Mouse (Mus musculus) MEL (cell line): ENCODE results near the gene Tesk1. TPM values are rescaled to one million over a fixed set of nuclear protein-coding genes. Genes with fewer than 3 reads are reported as not detected.

Source experiments
- DNase-seq: peaks from one replicate; pipeline ENCODE4 v3.0.0; 2011; ENCODE audit warnings: low read depth, low spot score
- H3K27ac ChIP-seq: 2 replicates; pipeline ENCODE4 v1.5.1; 2012; ENCODE audit warnings: low read depth, mild to moderate bottlenecking, control low read depth, low read length, moderate library complexity; ENCODE audit not compliant: control insufficient read depth
- H3K27me3 ChIP-seq, 2 experiments: fragments of 150-350 bp in 1 of 2; sonication (generic) in 1 of 2; 2 replicates each; pipeline ENCODE4 v1.6.1; 2012; ENCODE audit warnings: low read length in 2 of 2, mild to moderate bottlenecking in 2 of 2, improper control_type of control experiment in 1 of 2, moderate library complexity in 1 of 2; ENCODE audit not compliant: insufficient read depth in 2 of 2, control insufficient read depth in 1 of 2
- H3K36me3 ChIP-seq, 2 experiments: 2 replicates each; pipeline ENCODE4 v1.6.1; 2012 to 2014; ENCODE audit warnings: low read length in 2 of 2, improper control_type of control experiment in 1 of 2, inconsistent platforms in 1 of 2, mild to moderate bottlenecking in 1 of 2; ENCODE audit not compliant: insufficient read depth in 2 of 2, control insufficient read depth in 1 of 2
- H3K4me1 ChIP-seq, 2 experiments: fragments of 150-350 bp in 1 of 2; sonication (generic) in 1 of 2; 2 replicates each; pipeline ENCODE4 v1.6.1; 2012; ENCODE audit warnings: low read length in 2 of 2, improper control_type of control experiment in 1 of 2, mild to moderate bottlenecking in 1 of 2; ENCODE audit not compliant: insufficient read depth in 2 of 2, control insufficient read depth in 1 of 2
- H3K4me3 ChIP-seq, 2 experiments: fragments of 150-350 bp in 1 of 2; sonication (generic) in 1 of 2; 2 replicates each; pipeline ENCODE4 v1.5.1; 2012; ENCODE audit warnings: low read depth in 2 of 2, low read length in 2 of 2, mild to moderate bottlenecking in 2 of 2, moderate library complexity in 2 of 2, control low read depth in 1 of 2, improper control_type of control experiment in 1 of 2; ENCODE audit not compliant: control insufficient read depth in 1 of 2, insufficient read depth in 1 of 2
- H3K79me2 ChIP-seq: 2 replicates; pipeline ENCODE4 v1.6.1; 2012; ENCODE audit warnings: mild to moderate bottlenecking, low read length, moderate library complexity; ENCODE audit not compliant: control insufficient read depth, poor library complexity, insufficient read depth
- H3K9ac ChIP-seq: 2 replicates; pipeline ENCODE4 v1.6.1; 2012; ENCODE audit warnings: low read depth, mild to moderate bottlenecking, control low read depth, low read length, moderate library complexity; ENCODE audit not compliant: control insufficient read depth, poor library complexity, severe bottlenecking
- H3K9me3 ChIP-seq: fragments of 150-350 bp; sonication (generic); replicated peaks from 2 replicates; pipeline ENCODE4 v1.6.1; 2012; ENCODE audit warnings: mild to moderate bottlenecking, low read length, improper control_type of control experiment, moderate library complexity; ENCODE audit not compliant: insufficient read depth
- BHLHE40 ChIP-seq: IDR thresholded peaks from 2 replicates; pipeline ENCODE4 v1.6.1; 2012; ENCODE audit warnings: low read depth, mild to moderate bottlenecking, inconsistent platforms, low read length, improper control_type of control experiment, borderline replicate concordance
- E2F4 ChIP-seq: IDR thresholded peaks from 2 replicates; pipeline ENCODE4 v1.6.1; 2011; ENCODE audit warnings: low read depth, low read length, improper control_type of control experiment, borderline replicate concordance
- ELF1 ChIP-seq: IDR thresholded peaks from 2 replicates; pipeline ENCODE4 v1.6.1; 2014; ENCODE audit warnings: low read depth, mild to moderate bottlenecking, inconsistent platforms, low read length, improper control_type of control experiment, moderate library complexity
- EP300 ChIP-seq, 2 experiments: IDR thresholded peaks; 2 replicates each; pipeline ENCODE4 v1.6.1; 2011; ENCODE audit warnings: improper control_type of control experiment in 2 of 2, low read length in 2 of 2, low read depth in 1 of 2, mild to moderate bottlenecking in 1 of 2
- ETS1 ChIP-seq: IDR thresholded peaks from 2 replicates; pipeline ENCODE4 v1.6.1; 2012; ENCODE audit warnings: low read depth, mild to moderate bottlenecking, inconsistent platforms, low read length, improper control_type of control experiment, moderate library complexity
- GATA1 ChIP-seq: IDR thresholded peaks from 2 replicates; pipeline ENCODE4 v1.6.1; 2011; ENCODE audit warnings: low read depth, low read length, improper control_type of control experiment
- HCFC1 ChIP-seq: IDR thresholded peaks from 2 replicates; pipeline ENCODE4 v1.6.1; 2012; ENCODE audit warnings: low read depth, mild to moderate bottlenecking, inconsistent platforms, low read length, improper control_type of control experiment, moderate library complexity
- JUND ChIP-seq: IDR thresholded peaks from 2 replicates; pipeline ENCODE4 v1.6.1; 2011; ENCODE audit warnings: low read depth, mild to moderate bottlenecking, improper control_type of control experiment, low read length
- KAT2A ChIP-seq: conservative IDR thresholded peaks from 2 replicates; pipeline ENCODE4 v1.6.1; 2012; ENCODE audit warnings: low read depth, low read length, improper control_type of control experiment, inconsistent platforms
- MAX ChIP-seq: IDR thresholded peaks from 2 replicates; pipeline ENCODE4 v1.6.1; 2011; ENCODE audit warnings: low read length, improper control_type of control experiment
- MAZ ChIP-seq: IDR thresholded peaks from 2 replicates; pipeline ENCODE4 v1.6.1; 2012; ENCODE audit warnings: low read depth, mild to moderate bottlenecking, inconsistent platforms, low read length, improper control_type of control experiment
- MEF2A ChIP-seq: IDR thresholded peaks from 2 replicates; pipeline ENCODE4 v1.6.1; 2014; ENCODE audit warnings: low read depth, mild to moderate bottlenecking, inconsistent platforms, low read length, improper control_type of control experiment; ENCODE audit not compliant: poor library complexity, insufficient replicate concordance, severe bottlenecking; ENCODE audit errors: extremely low read depth
- MXI1 ChIP-seq: IDR thresholded peaks from 2 replicates; pipeline ENCODE4 v1.6.1; 2011; ENCODE audit warnings: mild to moderate bottlenecking, low read depth, low read length, improper control_type of control experiment
- MYC ChIP-seq: IDR thresholded peaks from 2 replicates; pipeline ENCODE4 v1.6.1; 2011; ENCODE audit warnings: low read depth, mild to moderate bottlenecking, low read length, improper control_type of control experiment, moderate library complexity
- POLR2AphosphoS5 ChIP-seq: IDR thresholded peaks from 2 replicates; pipeline ENCODE4 v1.6.1; 2012; ENCODE audit warnings: low read depth, borderline replicate concordance, mild to moderate bottlenecking, inconsistent platforms, low read length, moderate library complexity, mixed read lengths
- RAD21 ChIP-seq: IDR thresholded peaks from 2 replicates; pipeline ENCODE4 v1.6.1; 2011; ENCODE audit warnings: mild to moderate bottlenecking, low read depth, low read length, improper control_type of control experiment
- RCOR1 ChIP-seq: IDR thresholded peaks from 2 replicates; pipeline ENCODE4 v1.6.1; 2012; ENCODE audit warnings: low read depth, mild to moderate bottlenecking, inconsistent platforms, low read length, improper control_type of control experiment
- SIN3A ChIP-seq: IDR thresholded peaks from 2 replicates; pipeline ENCODE4 v1.6.1; 2012; ENCODE audit warnings: low read length, improper control_type of control experiment, inconsistent platforms
- SMC3 ChIP-seq: IDR thresholded peaks from 2 replicates; pipeline ENCODE4 v1.6.1; 2011; ENCODE audit warnings: low read depth, low read length, improper control_type of control experiment
- TAL1 ChIP-seq: IDR thresholded peaks from 2 replicates; pipeline ENCODE4 v1.6.1; 2012; ENCODE audit warnings: mild to moderate bottlenecking, inconsistent platforms, low read length, moderate library complexity, mixed read lengths
- TBP ChIP-seq: IDR thresholded peaks from 2 replicates; pipeline ENCODE4 v1.8.0; 2011; ENCODE audit warnings: low read depth, low read length, improper control_type of control experiment
- TCF12 ChIP-seq: IDR thresholded peaks from 2 replicates; pipeline ENCODE4 v1.6.1; 2014; ENCODE audit warnings: low read depth, mild to moderate bottlenecking, inconsistent platforms, low read length, improper control_type of control experiment, moderate library complexity
- UBTF ChIP-seq: IDR thresholded peaks from 2 replicates; pipeline ENCODE4 v1.6.1; 2012; ENCODE audit warnings: low read depth, mild to moderate bottlenecking, inconsistent platforms, low read length, improper control_type of control experiment, moderate library complexity, borderline replicate concordance; ENCODE audit not compliant: insufficient read depth
- ZNF384 ChIP-seq: IDR thresholded peaks from 2 replicates; pipeline ENCODE4 v1.6.1; 2012; ENCODE audit warnings: low read depth, mild to moderate bottlenecking, inconsistent platforms, low read length, improper control_type of control experiment
- polyA plus RNA-seq, 2 experiments: library from polyadenylated mRNA; stranded (reverse) in 1 of 2; unstranded in 1 of 2; fragments of >175 nt in 1 of 2; fragments of >200 nt in 1 of 2; gene quantifications; 2 replicates each; pipeline versions ENCODE4 v1.2.1 to v1.2.4; 2012; ENCODE audit warnings: low replicate concordance in 2 of 2, low read depth in 1 of 2; ENCODE audit not compliant: insufficient read length in 2 of 2, insufficient read depth in 1 of 2, missing spikeins in 1 of 2
- total RNA-seq: library from RNA; depleted of rRNA; stranded (reverse); fragments of 300-350 nt; gene quantifications from 2 replicates; pipeline ENCODE4 v1.2.3, GENCODE M21; 2012

The Tesk1 gene
- total and polyA plus RNA-seq, 3 experiments = 9.1 to 24.6 TPM; not detected in 1

DNA sequence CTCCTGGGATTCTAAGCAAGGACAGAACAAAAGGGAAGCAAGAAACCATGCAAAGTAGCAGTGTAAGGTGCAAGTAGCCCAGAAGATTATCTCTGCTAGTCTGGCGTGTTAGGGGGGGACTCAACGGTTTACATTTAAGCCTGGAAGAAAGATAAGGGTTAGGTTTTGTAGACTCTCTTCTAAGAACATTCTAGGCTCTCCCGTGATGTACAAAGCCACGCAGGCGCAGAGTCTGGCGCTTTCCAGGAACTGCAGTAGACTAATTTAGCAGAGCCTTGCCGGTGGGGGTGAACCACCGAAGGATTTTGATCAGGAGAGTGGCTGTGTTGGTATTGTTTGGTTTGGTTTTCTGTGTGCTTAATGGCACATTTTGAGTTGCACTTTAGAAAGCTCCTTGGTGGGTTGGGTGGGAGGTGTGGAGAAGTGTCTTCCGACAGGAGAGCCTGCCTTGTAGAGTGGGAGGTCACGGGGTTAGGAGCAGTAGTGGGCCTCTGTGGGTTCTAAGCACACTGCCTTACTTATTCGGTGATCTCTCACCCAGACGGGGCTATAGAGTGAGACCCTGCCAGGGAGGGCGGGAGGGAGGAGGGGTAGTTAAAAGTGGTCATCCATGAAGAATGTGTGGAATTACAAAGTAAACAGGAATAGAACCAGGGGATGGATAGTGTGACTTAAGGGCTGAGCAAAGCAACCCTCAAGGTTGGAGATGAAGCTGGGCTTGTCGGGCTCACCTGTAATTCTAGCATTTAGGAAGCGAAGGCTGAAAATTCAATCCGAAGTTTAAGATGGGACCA lies 24.3 kb upstream of the Tesk1 start (continued):
- TF ChIP-seq BHLHE40 (peak; percentile 61; the same call in 1 of the 2 replicates), ETS1 (peak; percentile 75; the same call in 1 of the 2 replicates), MAZ (no peak; the same call in 1 of the 2 replicates), MAX (peak; percentile 50)
- TF ChIP-seq, all 39 proteins: peak for 17

GRCm38 (mm10) chr4:43418450-43418849 lies 23.3 kb upstream of the Tesk1 start:
- peak overlapping the region; percentile 96 for H3K27ac ChIP-seq
- DNase-seq = peak; percentile 54
- H3K27me3 ChIP-seq = no peaks in the 10 kb centered on the region
- H3K4me3 ChIP-seq = no peak overlapping the region
- H3K9me3 ChIP-seq = no peaks in the 10 kb centered on the region
- no peak overlapping the region for H3K9ac ChIP-seq
- H3K4me1 ChIP-seq = peaks cover 9 to 33% of the 10 kb centered on the region in 2 experiments
- TF ChIP-seq ETS1 (0 out of 2 replicates have a peak, but pooled peaks have one; percentile 15), MXI1 (0 out of 2 replicates have a peak, but pooled peaks have one; percentile 41), MYC (0 out of 2 replicates have a peak, but pooled peaks have one; percentile 19), E2F4 (no peak), SMC3 (no peak; the same call in 1 of the 2 replicates), EP300 (IDR thresholded peaks at IDR 0.05; ENCODE audit: low read depth in 1 of 2, low read length in 2 of 2) (peak in 1 of 2 experiments; percentile 40; a peak in 2 of 4 replicates), KAT2A (no peak), TCF12 (0 out of 2 replicates have a peak, but pooled peaks have one; percentile 19), BHLHE40 (peak; percentile 53; the same call in 1 of the 2 replicates), HCFC1 (0 out of 2 replicates have a peak, but pooled peaks have one; percentile 23), SIN3A (peak; percentile 36)
- peaks cover 0 to 30% of the 10 kb centered on the region in 2 experiments; a peak in 2 of 4 replicates for H3K36me3 ChIP-seq
- H3K79me2 ChIP-seq = no peaks in the 10 kb centered on the region; the same call in 1 of the 2 replicates

GRCm38 (mm10) chr4:43418973-43419656 lies 22.6 kb upstream of the Tesk1 start:
- Histone ChIP-seq H3K9ac (no peak overlapping the region), H3K9me3 (no peaks in the 10 kb centered on the region), H3K36me3 (peaks cover 0 to 30% of the 10 kb centered on the region in 2 experiments; a peak in 3 of 4 replicates), H3K27me3 (no peaks in the 10 kb centered on the region), H3K79me2 (no peaks in the 10 kb centered on the region; the same call in 1 of the 2 replicates), H3K4me1 (peaks cover 9 to 33% of the 10 kb centered on the region in 2 experiments), H3K27ac (peak overlapping the region; percentile 96), H3K4me3 (no peak overlapping the region)
- TF ChIP-seq TAL1 (no peak), TBP (no peak), MAX (no peak), UBTF (no peak), RCOR1 (peak; percentile 85), GATA1 (peak; percentile 66; the same call in 1 of the 2 replicates), ETS1 (peak; percentile 5; the same call in 1 of the 2 replicates), JUND (no peak), EP300 (IDR thresholded peaks at IDR 0.05; ENCODE audit: low read depth in 1 of 2, low read length in 2 of 2) (peak in 1 of 2 experiments; percentile 41; a peak in 1 of 4 replicates), MEF2A (no peak), POLR2AphosphoS5 (no peak), SMC3 (no peak), RAD21 (no peak), KAT2A (no peak), ELF1 (no peak), ZNF384 (no peak)
- DNase-seq = peak; percentile 25
